20 mouse cellular contexts compared by ENCODE assay signal in the genomic region with DNA sequence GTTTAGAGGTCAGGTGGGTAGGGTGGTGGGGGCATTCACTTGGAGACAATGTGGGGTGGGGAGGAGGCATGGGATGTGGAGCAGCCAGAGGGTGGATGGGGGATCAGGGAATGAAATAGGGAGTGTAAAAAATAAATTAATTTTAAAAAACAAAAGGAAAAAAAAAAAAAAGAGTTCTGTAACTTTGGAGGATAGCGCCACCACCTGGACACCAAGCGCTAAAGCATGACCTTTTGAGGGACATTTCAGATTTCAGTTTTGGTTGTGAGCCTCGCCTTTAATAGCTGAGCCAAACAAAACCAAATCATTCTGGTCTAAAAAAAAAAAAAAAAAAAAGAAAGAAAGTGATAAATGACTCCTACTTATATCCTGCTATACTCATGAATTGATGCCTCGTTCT.
A peak's percentile ranks its signal among the peaks of the same experiment; 100 is the strongest.
DNase-seq lines count a peak whose midpoint lies in the region; ATAC-seq and TF ChIP-seq lines count a peak whose summit lies in the region.
"Had no signal": no experiment of that assay in that cellular context is flagged by ENCODE, and none has a peak within 500 bp of the region (broad histone marks: within the 10 kb centered on the region; RNA-seq: fewer than 3 reads in every experiment).

No protein-coding gene starts in this region.

- no peak for TF ChIP-seq POLR2A in cortical plate, adult 2 months (IDR thresholded peaks at IDR 0.05; ENCODE audit: extremely low read depth, insufficient read depth, low read length)

- TF ChIP-seq CTCF in layer of hippocampus, adult 2 months (conservative IDR thresholded peaks at IDR 0.05) = peak; percentile 68
- TF ChIP-seq CTCF in E14TG2a.4 (conservative IDR thresholded peaks at IDR 0.05; ENCODE audit: low read length) = peak; percentile 63
- TF ChIP-seq CTCF in cortical plate, adult 2 months (IDR thresholded peaks at IDR 0.05; ENCODE audit: extremely low read depth, insufficient read depth, low read length) = 0 out of 2 replicates have a peak, but pooled peaks have one; percentile 10

- peak; percentile 3 for DNase-seq in CD4-positive, CD25-positive, alpha-beta regulatory T cell, adult 2 months (ENCODE audit: low read depth, low spot score)
- DNase-seq in layer of hippocampus, adult 2 months (ENCODE audit: low spot score in 2 of 2) = no peak
- DNase-seq in layer of hippocampus, postnatal 36 days = no peak
- no peak for DNase-seq in cerebellum, adult 9-10 months
- no peak for DNase-seq in cerebellum, postnatal 14 days
- DNase-seq: adrenal gland, postnatal 36 days; cerebellum, postnatal 25 days; gastrocnemius, postnatal 36 days; heart, postnatal 4 days; kidney, postnatal 14 days; layer of hippocampus, adult 9-11 months; thymus, adult 18-20 months had no signal

- no peaks in the 10 kb centered on the region for H3K9me3 ChIP-seq in E14TG2a.4 (ENCODE audit: low read length)
- H3K9me3 ChIP-seq: embryonic facial prominence, embryonic 13.5 days; forebrain, embryonic 10.5 days; heart, embryonic 13.5 days; lung, embryonic 15.5 days; neural tube, embryonic 12.5 days had no signal

- no peaks in the 10 kb centered on the region for H3K27me3 ChIP-seq in E14TG2a.4 (ENCODE audit: insufficient read depth, low read length)
- H3K27me3 ChIP-seq: embryonic facial prominence, embryonic 13.5 days; heart, embryonic 13.5 days; lung, embryonic 15.5 days; neural tube, embryonic 12.5 days had no signal

- no peaks in the 10 kb centered on the region for H3K4me1 ChIP-seq in E14TG2a.4 (replicated peaks; ENCODE audit: low read depth, low read length)
- no peaks in the 10 kb centered on the region for H3K4me1 ChIP-seq in cortical plate, adult 2 months (ENCODE audit: control insufficient read depth, insufficient read depth, low read length)
- H3K4me1 ChIP-seq: forebrain, embryonic 10.5 days; heart, embryonic 13.5 days; lung, embryonic 15.5 days; neural tube, embryonic 12.5 days had no signal

- no peaks in the 10 kb centered on the region for H3K36me3 ChIP-seq in E14TG2a.4 (ENCODE audit: insufficient read depth, low read length)
- H3K36me3 ChIP-seq: embryonic facial prominence, embryonic 13.5 days; forebrain, embryonic 10.5 days; heart, embryonic 13.5 days; lung, embryonic 15.5 days; neural tube, embryonic 12.5 days had no signal

- no peak overlapping the region for H3K4me3 ChIP-seq in layer of hippocampus, adult 2 months
- no peak overlapping the region for H3K4me3 ChIP-seq in E14TG2a.4 (replicated peaks; ENCODE audit: low read length)
- no peak overlapping the region for H3K4me3 ChIP-seq in cortical plate, adult 2 months (ENCODE audit: insufficient read depth, low read length)
- H3K4me3 ChIP-seq: embryonic facial prominence, embryonic 13.5 days; forebrain, embryonic 10.5 days; heart, embryonic 13.5 days; lung, embryonic 15.5 days; neural tube, embryonic 12.5 days had no signal

- ATAC-seq in CD4-positive, CD25-positive, alpha-beta regulatory T cell, adult 4 months = no peak

- H3K27ac ChIP-seq in layer of hippocampus, adult 2 months = no peak overlapping the region
- no peak overlapping the region for H3K27ac ChIP-seq in cortical plate, adult 2 months (ENCODE audit: insufficient read depth, low read length)
- H3K27ac ChIP-seq: embryonic facial prominence, embryonic 13.5 days; forebrain, embryonic 10.5 days; heart, embryonic 13.5 days; lung, embryonic 15.5 days; neural tube, embryonic 12.5 days had no signal

Comparison
In these comparisons a context has a peak if more than half of its experiments do, and no peak if none do; other contexts are left out.
1. CTCF ChIP-seq: peak in every context shown above with its lines; median percentile 68 in layer of hippocampus, adult 2 months; 63 in E14TG2a.4; 10 in cortical plate, adult 2 months.